7 mouse cellular contexts compared by ENCODE assay signal in genomic region chr19:8798947-8799315, GRCm38 (mm10). TPM values are rescaled to one million over a fixed set of nuclear protein-coding genes. Genes with fewer than 3 reads are reported as not detected.
DNase-seq lines count a peak whose midpoint lies in the region; ATAC-seq and TF ChIP-seq lines count a peak whose summit lies in the region.

No protein-coding gene starts in this region.

- H3K4me1 ChIP-seq in lung, embryonic 14.5 days (ENCODE audit: insufficient read depth), result 0 out of 2 replicates have a peak, but pooled peaks cover 3% of the 10 kb centered on the region
- peaks cover 10% of the 10 kb centered on the region; the same call in 1 of the 2 replicates for H3K4me1 ChIP-seq in embryonic facial prominence, embryonic 14.5 days (ENCODE audit: control insufficient read depth, insufficient read depth, low read length)
- H3K4me1 ChIP-seq in limb, embryonic 10.5 days, result peaks cover 23% of the 10 kb centered on the region
- peaks cover 15% of the 10 kb centered on the region; the same call in 1 of the 2 replicates for H3K4me1 ChIP-seq in neural tube, embryonic 14.5 days (ENCODE audit: control insufficient read depth, insufficient read depth, low read length)

- peak overlapping the region; percentile 77 for H3K4me3 ChIP-seq in lung, embryonic 14.5 days (ENCODE audit: low read depth, low read length)
- peak overlapping the region; percentile 67; the same call in 1 of the 2 replicates for H3K4me3 ChIP-seq in embryonic facial prominence, embryonic 14.5 days (ENCODE audit: low read depth, low read length)
- peak overlapping the region; percentile 85 for H3K4me3 ChIP-seq in limb, embryonic 10.5 days
- H3K4me3 ChIP-seq in neural tube, embryonic 14.5 days (ENCODE audit: low read depth, low read length), result no peak overlapping the region

- peak overlapping the region; percentile 15; the same call in 1 of the 2 replicates for H3K27ac ChIP-seq in lung, embryonic 14.5 days (ENCODE audit: low read depth)
- H3K27ac ChIP-seq in embryonic facial prominence, embryonic 14.5 days (replicated peaks; ENCODE audit: low read depth, low read length), result no peak overlapping the region
- H3K27ac ChIP-seq in limb, embryonic 10.5 days, result no peak overlapping the region
- H3K27ac ChIP-seq in neural tube, embryonic 14.5 days (ENCODE audit: low read depth, low read length), result no peak overlapping the region

- DNase-seq in lung, embryonic 14.5 days, result no peak
- DNase-seq in lung, postnatal 25 days (ENCODE audit: low spot score), result no peak
- DNase-seq in embryonic facial prominence, embryonic 14.5 days (ENCODE audit: low spot score), result no peak
- DNase-seq in limb, embryonic 10.5 days (ENCODE audit: low spot score), result no peak
- DNase-seq in cerebellum, postnatal 10 days, result no peak
- DNase-seq in urinary bladder, adult 18-20 months (ENCODE audit: low spot score in 2 of 2), result no peak

- H3K4me2 ChIP-seq in lung, embryonic 14.5 days, result peak overlapping the region; percentile 78
- peak overlapping the region; percentile 18 for H3K4me2 ChIP-seq in embryonic facial prominence, embryonic 14.5 days (ENCODE audit: low read depth, low read length)
- peak overlapping the region; percentile 95; the same call in 1 of the 2 replicates for H3K4me2 ChIP-seq in neural tube, embryonic 14.5 days (ENCODE audit: low read depth, low read length)

- no peak for TF ChIP-seq CTCF in lung, embryonic 14.5 days (IDR thresholded peaks at IDR 0.05; ENCODE audit: low read depth)

- H3K9ac ChIP-seq in lung, embryonic 14.5 days, result peak overlapping the region; percentile 14; the same call in 1 of the 2 replicates
- H3K9ac ChIP-seq in embryonic facial prominence, embryonic 14.5 days (ENCODE audit: low read depth, low read length), result no peak overlapping the region
- H3K9ac ChIP-seq in neural tube, embryonic 14.5 days (replicated peaks; ENCODE audit: low read depth, low read length), result no peak overlapping the region; the same call in 1 of the 2 replicates

- peaks cover 21% of the 10 kb centered on the region for H3K36me3 ChIP-seq in lung, embryonic 14.5 days (ENCODE audit: insufficient read depth)
- peaks cover 31% of the 10 kb centered on the region for H3K36me3 ChIP-seq in embryonic facial prominence, embryonic 14.5 days (ENCODE audit: control insufficient read depth, insufficient read depth, low read length)
- peaks cover 37% of the 10 kb centered on the region for H3K36me3 ChIP-seq in limb, embryonic 10.5 days
- H3K36me3 ChIP-seq in neural tube, embryonic 14.5 days (ENCODE audit: control insufficient read depth, insufficient read depth, low read length), result peaks cover 7% of the 10 kb centered on the region

- no peaks in the 10 kb centered on the region for H3K27me3 ChIP-seq in lung, embryonic 14.5 days (ENCODE audit: insufficient read depth, low read length)
- no peaks in the 10 kb centered on the region for H3K27me3 ChIP-seq in embryonic facial prominence, embryonic 14.5 days (replicated peaks; ENCODE audit: control insufficient read depth, insufficient read depth, low read length)
- H3K27me3 ChIP-seq in limb, embryonic 10.5 days (ENCODE audit: low read depth, poor library complexity, severe bottlenecking), result no peaks in the 10 kb centered on the region
- H3K27me3 ChIP-seq in neural tube, embryonic 14.5 days (ENCODE audit: control insufficient read depth, insufficient read depth, low read length), result no peaks in the 10 kb centered on the region

- H3K9me3 ChIP-seq in lung, embryonic 14.5 days (ENCODE audit: low read depth, low read length), result no peaks in the 10 kb centered on the region
- no peaks in the 10 kb centered on the region for H3K9me3 ChIP-seq in embryonic facial prominence, embryonic 14.5 days (ENCODE audit: control insufficient read depth, low read length)
- H3K9me3 ChIP-seq in limb, embryonic 10.5 days (replicated peaks), result no peaks in the 10 kb centered on the region
- no peaks in the 10 kb centered on the region for H3K9me3 ChIP-seq in neural tube, embryonic 14.5 days (ENCODE audit: control insufficient read depth, low read length)

- ATAC-seq in lung, embryonic 14.5 days (ENCODE audit: insufficient read depth), result no peak
- ATAC-seq in embryonic facial prominence, embryonic 14.5 days (ENCODE audit: low read depth), result no peak
- no peak for ATAC-seq in neural tube, embryonic 14.5 days (ENCODE audit: low read depth)

RNA-seq across cellular contexts. Expression of gene Polr2g, which starts 0.6 kb away (rescaled TPM):
- polyA plus RNA-seq in lung, embryonic 14.5 days (2014; fragmentation: Nextera tagmentation; extraction: Ambion mirVana), result 162 and 163 TPM in 2 replicates
- polyA plus RNA-seq in embryonic facial prominence, embryonic 14.5 days (2014; fragmentation: Nextera tagmentation; extraction: Ambion mirVana), result 151 and 157 TPM in 2 replicates
- 206 and 216 TPM in 2 replicates for polyA plus RNA-seq in limb, embryonic 10.5 days (2016; fragmentation: Nextera tagmentation; extraction: Ambion mirVana)
- polyA plus RNA-seq in neural tube, embryonic 14.5 days (2014; fragmentation: Nextera tagmentation; extraction: Ambion mirVana), result 141 and 153 TPM in 2 replicates

RNA-seq across cellular contexts. Expression of gene Zbtb3, which starts 3.4 kb away (rescaled TPM):
- polyA plus RNA-seq in lung, embryonic 14.5 days (2014; fragmentation: Nextera tagmentation; extraction: Ambion mirVana), result 6.1 and 6.6 TPM in 2 replicates
- 5.2 and 5.5 TPM in 2 replicates for polyA plus RNA-seq in embryonic facial prominence, embryonic 14.5 days (2014; fragmentation: Nextera tagmentation; extraction: Ambion mirVana)
- polyA plus RNA-seq in limb, embryonic 10.5 days (2016; fragmentation: Nextera tagmentation; extraction: Ambion mirVana), result 5.9 and 6.1 TPM in 2 replicates
- polyA plus RNA-seq in neural tube, embryonic 14.5 days (2014; fragmentation: Nextera tagmentation; extraction: Ambion mirVana), result 7.1 and 7.7 TPM in 2 replicates

RNA-seq across cellular contexts. Expression of gene Taf6l, which starts 12.7 kb away (rescaled TPM):
- 21.5 and 24.7 TPM in 2 replicates for polyA plus RNA-seq in lung, embryonic 14.5 days (2014; fragmentation: Nextera tagmentation; extraction: Ambion mirVana)
- 16.5 and 18.1 TPM in 2 replicates for polyA plus RNA-seq in embryonic facial prominence, embryonic 14.5 days (2014; fragmentation: Nextera tagmentation; extraction: Ambion mirVana)
- 44.2 and 47.0 TPM in 2 replicates for polyA plus RNA-seq in limb, embryonic 10.5 days (2016; fragmentation: Nextera tagmentation; extraction: Ambion mirVana)
- 17.7 and 19.0 TPM in 2 replicates for polyA plus RNA-seq in neural tube, embryonic 14.5 days (2014; fragmentation: Nextera tagmentation; extraction: Ambion mirVana)

RNA-seq across cellular contexts. Expression of gene Ttc9c, which starts 20.2 kb away (rescaled TPM):
- 53.7 and 55.7 TPM in 2 replicates for polyA plus RNA-seq in lung, embryonic 14.5 days (2014; fragmentation: Nextera tagmentation; extraction: Ambion mirVana)
- polyA plus RNA-seq in embryonic facial prominence, embryonic 14.5 days (2014; fragmentation: Nextera tagmentation; extraction: Ambion mirVana), result 38.4 and 40.8 TPM in 2 replicates
- 80.2 and 85.2 TPM in 2 replicates for polyA plus RNA-seq in limb, embryonic 10.5 days (2016; fragmentation: Nextera tagmentation; extraction: Ambion mirVana)
- 52.2 and 54.3 TPM in 2 replicates for polyA plus RNA-seq in neural tube, embryonic 14.5 days (2014; fragmentation: Nextera tagmentation; extraction: Ambion mirVana)

RNA-seq across cellular contexts. Expression of gene Hnrnpul2, which starts 20.9 kb away (rescaled TPM):
- 7.9 and 8.3 TPM in 2 replicates for polyA plus RNA-seq in lung, embryonic 14.5 days (2014; fragmentation: Nextera tagmentation; extraction: Ambion mirVana)
- 7.8 and 9.2 TPM in 2 replicates for polyA plus RNA-seq in embryonic facial prominence, embryonic 14.5 days (2014; fragmentation: Nextera tagmentation; extraction: Ambion mirVana)
- 4.7 and 5.2 TPM in 2 replicates for polyA plus RNA-seq in limb, embryonic 10.5 days (2016; fragmentation: Nextera tagmentation; extraction: Ambion mirVana)
- polyA plus RNA-seq in neural tube, embryonic 14.5 days (2014; fragmentation: Nextera tagmentation; extraction: Ambion mirVana), result 9.1 and 9.5 TPM in 2 replicates

Comparison
In these comparisons a context has a peak if more than half of its experiments do, and no peak if none do; other contexts are left out.
1. H3K4me2 ChIP-seq: peak in every context shown above with its lines; median percentile 95 in neural tube, embryonic 14.5 days; 78 in lung, embryonic 14.5 days; 18 in embryonic facial prominence, embryonic 14.5 days.